Mouse (Mus musculus) bone marrow macrophage, adult 2 months (primary cell): ENCODE measurements around the gene Marveld1.

Experiments
- CTCF ChIP-seq: IDR thresholded peaks from 2 replicates; pipeline ENCODE4 v1.5.1; 2012; ENCODE audit warnings: low read depth, mild to moderate bottlenecking, low read length, moderate library complexity
- POLR2A ChIP-seq: IDR thresholded peaks from 2 replicates; pipeline ENCODE4 v1.6.1; 2012; ENCODE audit warnings: mild to moderate bottlenecking, low read depth, low read length, borderline replicate concordance

- TF ChIP-seq POLR2A (no peak), CTCF (no peak)
Observed at GRCm38 (mm10) chr19:42196378-42196777, 49.2 kb downstream of the Marveld1 start.
